Mouse (Mus musculus): ENCODE results near the gene Mtmr12. TPM values are rescaled to one million over a fixed set of nuclear protein-coding genes. Genes with fewer than 3 reads are reported as not detected.

Gene Mtmr12
- total RNA-seq, 2 experiments from 2014 or later = 17.0 to 17.5 TPM

DNA sequence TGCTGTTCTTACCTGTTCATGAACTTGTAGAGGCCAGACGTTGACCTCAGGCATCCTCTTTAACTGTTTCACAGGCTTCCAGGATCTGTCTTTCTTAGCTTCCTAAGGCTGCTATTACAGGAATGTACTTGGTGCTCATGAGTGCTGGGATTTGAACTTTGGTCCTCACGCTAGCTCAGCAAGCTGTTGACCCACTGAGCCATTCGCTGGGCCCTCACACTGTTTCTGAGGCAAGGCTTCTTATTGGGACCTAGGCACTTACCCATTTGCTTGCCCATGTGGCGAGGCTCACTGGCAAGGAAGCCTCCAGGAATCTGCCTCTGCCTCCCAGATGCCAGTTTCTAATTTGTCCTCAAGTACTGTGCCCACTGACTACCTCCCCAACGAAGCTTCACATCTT is 115.1 kb downstream of the Mtmr12 start:
- no peak for DNase-seq (ENCODE audit: low spot score in 2 of 2)

DNA sequence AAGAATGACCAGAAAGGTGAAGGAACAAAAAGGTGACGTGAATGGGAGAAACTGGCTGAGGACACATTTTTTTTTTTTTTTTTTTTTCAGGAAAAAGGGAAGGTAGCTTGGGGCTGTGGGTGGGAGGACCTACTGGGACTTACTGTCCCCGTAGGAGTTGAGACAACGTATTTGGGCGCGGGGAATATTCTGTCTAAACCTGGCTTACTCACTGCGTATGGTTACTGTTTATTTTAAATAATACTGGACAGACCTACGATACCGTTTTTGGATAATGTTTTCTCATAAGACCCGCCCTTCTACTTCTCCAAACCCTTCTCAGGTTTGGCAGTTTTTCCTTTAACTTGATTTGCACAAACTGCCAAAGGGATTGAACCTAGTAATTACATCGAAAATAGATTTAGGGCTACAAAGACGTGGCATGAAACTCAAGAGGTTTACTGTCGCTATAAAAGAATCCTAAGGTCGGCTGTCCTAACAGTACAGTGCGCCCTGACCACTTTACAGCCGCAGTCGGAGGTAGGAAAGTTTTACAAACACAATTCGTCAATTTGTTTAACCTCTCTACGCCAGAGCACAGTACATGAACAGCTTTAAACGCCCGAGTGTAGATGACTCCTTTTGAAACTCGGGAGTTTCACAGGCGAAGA is 115.7 kb downstream of the Mtmr12 start:
- no peak for DNase-seq (ENCODE audit: low spot score in 2 of 2)

DNA sequence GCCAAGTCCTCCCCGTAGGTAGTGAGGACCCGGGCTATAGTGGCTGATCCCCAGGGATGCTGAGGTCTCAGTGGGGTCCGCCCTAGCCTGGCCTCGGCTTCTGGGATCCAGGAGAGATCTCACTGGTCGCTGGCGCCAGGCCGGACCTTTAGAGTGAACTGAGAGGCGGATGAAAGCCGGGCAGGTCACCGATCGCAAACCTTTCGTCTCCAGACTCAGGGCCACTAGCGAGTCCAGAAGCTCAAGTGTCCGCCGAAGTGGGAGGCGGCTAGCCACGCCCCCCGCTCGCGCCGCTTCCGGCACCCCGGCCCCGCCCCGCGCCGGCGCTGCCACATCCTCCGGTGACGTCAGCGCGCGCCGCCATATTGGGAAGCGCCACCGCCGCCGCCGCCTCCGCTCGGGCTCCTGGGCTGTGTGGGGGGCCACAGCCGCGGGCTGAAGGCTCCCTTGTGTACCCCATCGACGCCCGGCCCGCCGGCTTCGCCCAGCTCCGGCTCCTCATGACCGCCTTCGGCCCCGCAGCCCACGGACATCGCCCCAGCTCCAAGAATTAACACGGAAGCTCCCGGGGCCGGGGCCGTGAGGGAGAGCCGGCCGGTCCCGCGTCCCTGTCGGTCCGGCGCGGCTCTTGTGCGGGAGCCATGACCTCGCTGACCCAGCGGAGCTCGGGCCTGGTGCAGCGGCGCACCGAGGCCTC is 116.4 kb downstream of the Mtmr12 start, which contains the start of gene Golph3:
Golph3 (plus strand) TSS at position 360 of the 697 bp plus-strand sequence.
- peak; percentile 97 for DNase-seq (ENCODE audit: low spot score in 2 of 2)

- peak; percentile 16 to 56 for DNase-seq (ENCODE audit: low spot score in 2 of 2)
Observed at GRCm38 (mm10) chr15:12321788-12322621, 117.2 kb downstream of the Mtmr12 start, which contains the start of gene 1810049J17Rik. TSS of gene 1810049J17Rik (minus strand) at chr15:12321899.

GRCm38 (mm10) chr15:12322676-12323402 is 118.0 kb downstream of the Mtmr12 start:
- no peak for DNase-seq (ENCODE audit: low spot score in 2 of 2)

Small RNAs within 50 kb of the gene (microRNA-seq; reads per million reads assigned to microRNA genes)
- not detected for gene Mir1898

Other genes with a start within 250 kb of the Mtmr12 start
- 100 to 1,000 TPM; 186 to 196 TPM for gene Sub1, start 208.0 kb upstream of the Mtmr12 start, total RNA-seq (2021)
- 100 to 1,000 TPM; 117 to 127 TPM for gene Zfr, start 87.2 kb upstream of the Mtmr12 start, total RNA-seq (2021)
- 10 to 100 TPM; 66.2 to 78.0 TPM for gene Golph3, start 116.4 kb downstream of the Mtmr12 start, total RNA-seq (2021)
- gene 1810049J17Rik, start 116.9 kb downstream of the Mtmr12 start, total RNA-seq (2021) = 1 to 10 TPM in 1 of 2 experiments, not detected in 1; 1.4 TPM